Mouse (Mus musculus) frontal cortex, postnatal 25 days (tissue): ENCODE measurements around the gene Olfr449.
A peak's percentile ranks its signal among the peaks of the same experiment; 100 is the strongest.

Experiments
- DNase-seq, 2 experiments: peaks; one replicate each; pipeline ENCODE4 v3.0.0; 2022; ENCODE audit warnings: low spot score in 2 of 2

Olfr449 gene

GRCm38 (mm10) chr6:42834084-42834483, at the start of gene Olfr449:
Gene Olfr449 (plus strand): TSS chr6:42834384.
- DNase-seq: no peak

GRCm38 (mm10) chr6:42784793-42785192, 49.4 kb upstream of the Olfr449 start, which contains the start of gene Olfr452:
Gene Olfr452 (plus strand): TSS chr6:42785093.
- no peak for DNase-seq

GRCm38 (mm10) chr6:42790247-42790948, 43.8 kb upstream of the Olfr449 start:
- DNase-seq: no peak

DNA sequence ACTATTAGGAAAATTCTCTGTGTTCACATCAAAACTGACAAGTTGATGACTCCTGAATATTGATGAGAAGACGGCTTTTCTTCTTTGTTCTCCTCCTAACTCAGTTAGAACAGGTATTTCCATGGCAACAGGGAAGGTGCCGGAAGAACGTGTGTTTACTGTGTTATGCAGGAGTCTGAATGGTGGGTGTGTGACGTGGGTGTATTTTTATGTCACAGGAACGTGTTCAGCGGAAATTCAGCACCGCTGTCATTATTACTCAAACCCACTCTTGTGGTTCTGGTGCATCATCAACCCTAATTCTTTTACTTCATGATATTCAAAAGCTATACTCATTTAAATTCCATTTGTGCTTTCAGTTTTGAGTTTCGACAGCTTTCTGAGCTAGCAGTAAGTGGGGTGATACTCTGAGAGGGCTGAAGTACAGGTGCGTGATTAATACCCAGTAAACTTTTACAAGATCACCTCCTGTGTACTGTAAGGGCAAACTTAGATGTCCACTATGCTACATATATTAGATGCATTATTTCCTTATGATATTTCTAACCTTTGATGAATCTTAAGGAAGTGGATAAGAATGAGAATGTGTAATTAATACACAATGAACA, 43.1 kb upstream of the Olfr449 start:
- no peak for DNase-seq

DNA sequence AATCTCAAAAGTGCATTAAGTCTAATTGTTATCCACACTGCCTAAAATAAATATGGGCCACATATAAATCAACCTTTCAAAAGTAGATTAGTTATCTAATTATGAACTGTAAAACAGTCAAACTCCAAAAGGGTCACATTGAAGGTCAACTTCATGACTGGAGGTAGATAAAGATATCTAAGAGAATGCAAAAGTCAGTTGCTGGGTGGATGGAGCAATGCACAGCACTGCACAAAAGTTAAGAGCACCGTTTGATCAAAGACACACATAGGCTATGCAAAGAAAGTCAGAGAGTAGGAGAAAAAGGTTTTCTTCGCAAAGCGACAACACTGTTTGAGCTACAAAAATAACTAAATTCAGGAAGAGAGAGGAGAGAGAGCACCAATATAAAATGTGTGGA, 39.2 kb upstream of the Olfr449 start:
- DNase-seq: no peak

GRCm38 (mm10) chr6:42811639-42812038, 22.5 kb upstream of the Olfr449 start, which contains the start of gene Olfr450:
Gene Olfr450 (plus strand): TSS chr6:42811939.
- DNase-seq: no peak

GRCm38 (mm10) chr6:42860222-42860819, 26.1 kb downstream of the Olfr449 start:
- peak in 1 of 2 experiments; percentile 18 for DNase-seq

- no peak for DNase-seq
These were observed 35.5 kb downstream of the Olfr449 start for GRCm38 (mm10) chr6:42869695-42870094.

- no peak for DNase-seq
These were observed 42.1 kb downstream of the Olfr449 start for GRCm38 (mm10) chr6:42876323-42876722.
